Mouse (Mus musculus) natural killer cell, adult 2 months (primary cell): ENCODE measurements around the gene Tcte2.
"Not testable (repeated sequence)": the region's sequence is repeated elsewhere in the genome, so short reads cannot be mapped to it uniquely, and the experiment has no call there.

Experiments used
- DNase-seq, 2 experiments: peaks; one replicate each; pipeline ENCODE4 v3.0.0; 2022; ENCODE audit warnings: low spot score in 2 of 2

The Tcte2 gene

DNA sequence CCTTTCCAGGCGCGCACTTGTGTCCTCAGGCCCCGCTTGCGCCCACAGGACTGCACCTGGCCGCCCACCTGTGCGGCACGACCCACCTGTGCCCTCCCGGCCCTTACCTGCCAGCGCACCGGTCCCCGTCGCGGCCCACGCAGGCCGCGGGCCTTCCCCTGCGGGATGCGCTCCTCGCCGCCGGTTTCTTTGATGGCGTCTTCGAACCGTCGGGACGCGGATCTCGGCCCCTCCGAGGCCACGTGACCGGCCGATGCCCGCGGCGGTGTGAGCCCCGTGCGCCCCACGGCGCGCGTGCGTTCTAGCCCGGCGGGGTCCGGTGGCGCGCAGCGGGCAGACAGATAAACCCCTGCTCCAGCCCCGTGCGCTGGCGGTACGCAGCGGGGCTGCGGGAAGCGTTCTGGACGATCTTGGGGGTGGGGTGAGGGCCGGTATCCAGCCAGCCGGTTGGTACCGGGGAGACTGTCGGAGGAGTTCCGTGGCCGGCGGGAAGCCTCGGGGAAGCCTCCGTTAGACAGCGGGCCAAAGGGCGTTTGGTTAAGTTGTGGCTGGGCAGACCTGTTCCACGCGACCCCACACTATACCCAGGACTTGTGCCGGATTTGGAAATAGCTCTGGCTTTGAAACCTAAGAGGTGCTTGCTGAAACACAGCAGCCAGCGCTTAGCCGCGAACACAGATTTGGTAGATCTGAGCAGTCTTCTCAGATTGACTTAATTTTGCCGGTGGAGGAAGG, at the start of gene Tcte2:
Tcte2 (minus strand) TSS at position 647 of the 735 bp plus-strand sequence.
- DNase-seq = no peak

- no peak for DNase-seq
These were observed 44.4 kb upstream of the Tcte2 start for GRCm38 (mm10) chr17:13806016-13806415.

- no peak for DNase-seq
These were observed 41.3 kb upstream of the Tcte2 start for GRCm38 (mm10) chr17:13802836-13803408.

DNA sequence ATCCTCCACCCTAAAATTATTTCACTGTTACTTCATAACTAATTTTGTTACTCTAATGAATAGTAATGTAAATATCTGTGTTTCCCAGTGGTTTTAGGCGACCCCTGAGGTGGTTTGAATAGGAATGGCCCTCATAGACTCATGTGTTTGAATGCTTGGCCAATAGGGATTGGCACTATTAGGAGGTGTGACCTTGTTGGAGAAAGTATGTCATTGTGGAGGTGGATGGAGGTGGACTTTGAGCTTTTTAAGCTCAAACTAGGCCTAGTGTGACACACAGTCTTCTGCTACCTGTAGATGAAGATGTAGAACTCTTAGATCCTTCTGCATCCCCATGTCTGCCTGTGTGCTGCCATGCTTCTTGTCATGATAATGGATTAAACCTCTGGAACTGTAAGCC, 36.1 kb upstream of the Tcte2 start:
- no peak for DNase-seq

- not testable (repeated sequence) for DNase-seq
These were observed 28.4 kb upstream of the Tcte2 start for GRCm38 (mm10) chr17:13790033-13790432.

DNA sequence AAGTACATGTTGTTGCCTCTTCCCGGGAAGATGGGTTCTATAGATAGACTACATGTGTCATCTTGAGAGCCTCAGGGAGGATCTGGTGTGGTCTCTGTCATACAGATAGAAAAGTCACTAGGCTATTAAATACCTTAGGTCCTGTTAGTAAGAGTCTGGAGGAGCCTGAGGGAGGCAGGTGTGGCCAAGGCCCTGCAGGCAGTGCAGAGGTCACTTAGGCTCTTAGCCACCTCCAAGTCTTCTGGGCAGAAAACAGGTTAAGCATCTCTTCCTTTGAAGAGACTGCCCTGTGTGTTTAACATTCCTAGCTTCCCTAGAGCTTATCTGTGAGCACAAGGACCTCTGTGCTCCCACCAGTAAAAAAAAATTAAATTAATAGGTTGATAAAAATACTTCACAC, 21.8 kb upstream of the Tcte2 start:
- DNase-seq = no peak

- DNase-seq = no peak
These were observed 20.3 kb upstream of the Tcte2 start for GRCm38 (mm10) chr17:13781948-13782347.

- no peak for DNase-seq
These were observed 17.2 kb upstream of the Tcte2 start for GRCm38 (mm10) chr17:13778865-13779264.

DNA sequence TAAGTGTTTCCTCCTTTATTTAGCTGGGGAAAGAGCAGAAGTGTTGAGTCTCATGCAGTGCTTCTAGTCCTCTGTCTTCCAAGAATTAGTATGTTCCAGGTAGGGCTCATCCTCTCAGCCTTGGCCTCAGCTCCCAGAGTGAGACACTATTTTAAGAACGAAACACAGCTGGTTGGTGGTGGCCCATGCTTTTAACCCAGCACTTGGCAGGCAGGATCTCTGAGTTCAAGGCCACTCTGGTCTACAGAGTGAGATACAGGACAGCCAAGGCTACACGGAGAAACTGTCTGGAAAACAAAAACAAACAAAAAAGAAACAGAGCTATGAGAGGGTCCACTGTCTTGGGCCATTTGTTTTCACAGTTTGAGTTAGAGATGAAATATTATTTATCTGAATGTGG, 16.1 kb upstream of the Tcte2 start:
- no peak for DNase-seq

DNA sequence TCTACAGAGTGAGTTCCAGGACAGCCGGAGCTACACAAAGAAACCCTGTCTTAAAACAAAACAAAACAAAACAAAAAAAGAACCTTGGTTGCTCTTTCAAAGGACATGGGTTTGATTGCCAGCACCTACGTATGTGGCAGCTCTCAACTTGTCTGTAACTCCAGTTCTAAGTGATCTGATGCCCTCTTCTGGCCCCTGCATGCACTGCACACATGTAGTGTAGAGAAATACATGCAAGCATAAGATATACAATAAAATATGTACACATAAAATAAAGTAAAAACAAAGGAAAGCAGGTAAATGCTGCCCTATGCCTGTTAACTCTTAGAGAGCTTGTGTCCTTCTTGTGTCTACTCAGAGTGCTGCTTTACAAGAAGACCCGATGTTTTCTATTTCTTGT, 7.6 kb upstream of the Tcte2 start:
- no peak for DNase-seq

- DNase-seq = no peak
These were observed 6.9 kb upstream of the Tcte2 start for GRCm38 (mm10) chr17:13768531-13768930.

- DNase-seq = not testable (repeated sequence)
These were observed 3.3 kb upstream of the Tcte2 start for GRCm38 (mm10) chr17:13764911-13765310.

DNA sequence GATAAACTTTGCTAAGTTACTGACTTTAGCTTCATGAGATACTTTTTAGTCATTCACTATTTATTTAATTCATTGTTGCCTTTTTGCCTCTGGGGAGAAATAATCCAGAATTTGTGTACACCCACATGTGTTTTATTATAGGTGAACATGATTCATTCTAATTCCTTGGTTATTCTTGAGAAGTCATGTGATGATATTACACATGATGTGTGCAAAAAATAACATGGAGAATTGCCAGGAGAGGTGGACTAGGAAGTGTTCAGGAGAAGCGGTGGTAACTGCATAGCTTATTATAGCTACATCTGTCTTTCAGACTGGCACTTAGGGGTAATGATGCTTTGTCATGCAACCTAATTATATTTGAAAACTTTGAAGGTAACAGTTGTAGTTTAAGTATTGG, 2.2 kb upstream of the Tcte2 start:
- DNase-seq = no peak

GRCm38 (mm10) chr17:13760675-13761178, 898 bp downstream of the Tcte2 start:
- no peak for DNase-seq

DNA sequence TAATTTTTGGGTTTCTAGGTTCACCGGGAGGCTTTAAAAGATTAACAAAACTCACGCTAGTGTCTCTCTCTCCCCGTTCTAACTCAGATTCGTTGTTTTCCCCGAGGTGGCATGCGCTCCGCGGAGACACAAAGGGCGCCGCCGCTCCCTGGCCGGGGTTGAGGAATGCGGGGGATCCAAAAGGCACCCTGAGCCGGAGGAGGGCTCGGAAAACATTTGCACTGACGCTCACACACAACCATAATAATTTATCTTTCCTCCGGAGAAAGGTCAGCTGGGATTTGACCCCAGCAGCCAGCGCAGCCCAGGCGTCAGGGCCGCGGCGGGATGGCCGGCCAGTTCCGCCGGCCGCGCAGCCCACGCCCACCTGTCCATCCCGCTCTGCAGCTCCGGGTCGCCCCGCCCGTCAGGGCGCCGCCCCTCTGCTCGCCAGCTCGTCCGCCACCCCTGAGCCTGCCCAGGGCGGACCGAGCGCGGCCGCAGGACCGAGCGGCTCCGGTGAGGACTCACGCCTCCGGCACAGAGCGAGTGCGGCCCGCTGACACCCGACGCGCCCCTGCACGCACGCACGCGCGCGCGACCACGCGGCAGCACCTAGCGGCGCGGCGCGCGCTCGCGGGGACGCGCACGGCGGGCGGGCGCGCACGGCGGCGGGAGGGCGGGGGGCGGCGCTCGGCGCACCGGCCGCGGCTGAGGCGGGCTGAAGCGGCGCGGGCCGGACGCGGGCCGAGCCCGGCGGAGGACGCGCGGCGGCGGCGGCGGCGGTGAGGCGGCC, 1.6 kb downstream of the Tcte2 start, which contains the start of gene Afdn:
Afdn (plus strand) TSS at position 687 of the 775 bp plus-strand sequence.
- DNase-seq = peak; percentile 26 to 29

DNA sequence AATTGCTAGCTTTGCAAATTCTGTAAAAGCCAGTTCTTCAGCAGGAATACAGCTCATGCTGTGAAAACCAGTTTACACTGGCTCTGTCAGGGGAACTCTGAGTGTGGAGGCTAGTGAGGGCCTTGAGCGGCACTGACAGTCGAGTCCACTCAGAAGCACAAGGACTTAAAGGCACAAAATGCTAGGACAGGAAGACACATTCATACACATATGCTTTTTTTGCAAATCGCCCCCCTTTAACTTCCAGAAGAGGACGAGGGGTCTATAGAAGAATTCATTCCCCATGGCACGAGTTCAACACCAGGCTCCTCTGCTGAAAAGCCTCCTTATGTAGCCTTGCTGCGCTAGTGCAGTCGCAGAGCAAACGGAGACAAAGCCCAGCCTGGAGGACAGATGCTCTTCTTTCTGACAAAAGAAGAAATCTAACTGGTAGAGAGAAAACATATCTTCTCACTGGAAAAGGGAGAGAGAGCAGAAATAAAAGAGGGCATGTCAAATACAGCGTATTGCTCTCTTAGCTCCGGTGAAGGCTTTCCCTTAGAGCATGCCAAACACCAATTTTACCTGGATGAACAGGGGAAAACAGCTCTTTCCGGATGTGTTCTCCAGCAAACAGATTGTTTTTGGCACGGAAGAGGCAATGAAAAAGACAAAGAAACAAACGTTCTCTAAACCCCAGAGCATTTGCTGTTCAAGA, 2.3 kb downstream of the Tcte2 start:
- no peak for DNase-seq

DNA sequence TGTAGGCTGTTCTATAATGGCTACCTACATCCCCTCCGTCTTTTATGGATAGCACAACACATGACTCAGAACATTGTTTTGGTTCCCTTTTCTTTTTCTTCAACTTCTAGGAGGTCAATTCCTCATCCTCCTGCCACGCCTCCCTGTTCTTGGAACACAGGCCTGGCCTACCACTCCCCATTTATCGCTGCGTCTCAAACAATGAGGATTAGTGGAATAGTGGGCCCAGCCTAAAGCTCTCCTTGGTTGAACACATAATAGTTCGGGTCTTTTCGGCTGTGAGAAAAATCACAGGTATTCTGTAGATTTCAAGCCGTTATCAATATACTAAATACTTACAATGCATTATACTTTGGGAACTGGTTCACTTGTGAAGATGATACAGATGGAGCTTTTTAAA, 3.0 kb downstream of the Tcte2 start:
- DNase-seq = no peak

DNA sequence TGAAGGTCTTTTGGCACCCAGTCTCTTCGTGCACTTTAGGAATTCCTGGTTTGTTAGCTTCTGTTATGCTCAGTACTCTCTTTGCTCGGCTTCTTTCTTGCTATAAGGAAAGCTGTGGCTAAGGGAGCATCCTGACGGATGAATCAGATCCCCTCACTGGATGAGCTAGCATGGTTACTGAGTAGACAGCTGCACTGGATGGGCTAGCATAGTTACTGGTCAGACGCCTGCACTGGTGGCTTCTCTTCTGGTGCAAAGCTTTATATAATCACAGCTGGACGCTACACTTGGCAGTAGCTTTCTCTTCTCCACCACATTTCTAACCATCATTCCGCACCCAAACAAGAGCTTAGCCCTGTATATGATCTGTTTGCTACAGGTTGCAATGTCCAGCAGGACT, 6.7 kb downstream of the Tcte2 start:
- no peak for DNase-seq

GRCm38 (mm10) chr17:13753918-13754317, 7.7 kb downstream of the Tcte2 start:
- no peak for DNase-seq

- DNase-seq = no peak
These were observed 12.6 kb downstream of the Tcte2 start for GRCm38 (mm10) chr17:13749027-13749426.

GRCm38 (mm10) chr17:13747681-13748080, 13.9 kb downstream of the Tcte2 start:
- DNase-seq = no peak

GRCm38 (mm10) chr17:13746330-13746729, 15.3 kb downstream of the Tcte2 start:
- DNase-seq = no peak
